Mouse (Mus musculus) E14TG2a.4 (cell line): Measurements from ENCODE around the gene Fam135a.

Source experiments
- CTCF ChIP-seq: conservative IDR thresholded peaks from 2 replicates; pipeline ENCODE4 v1.5.1; 2014; ENCODE audit warnings: low read length
- NANOG ChIP-seq: IDR thresholded peaks from 2 replicates; pipeline ENCODE4 v1.6.1; 2014; ENCODE audit warnings: borderline replicate concordance, low read length, mixed read lengths
- POU5F1 ChIP-seq: IDR thresholded peaks from 2 replicates; pipeline ENCODE4 v1.6.1; 2014; ENCODE audit warnings: low read length, borderline replicate concordance

- TF ChIP-seq CTCF (no peak), POU5F1 (no peak), NANOG (no peak)
Measured at GRCm38 (mm10) chr1:24033759-24034423, 66.2 kb downstream of the Fam135a start.
